Mouse (Mus musculus) testis, postnatal 10 days (tissue): ENCODE results near the gene Ereg.

Experiments used
- DNase-seq: peaks from one replicate; pipeline ENCODE4 v3.0.0; 2021; ENCODE audit warnings: low spot score

Gene Ereg

DNA sequence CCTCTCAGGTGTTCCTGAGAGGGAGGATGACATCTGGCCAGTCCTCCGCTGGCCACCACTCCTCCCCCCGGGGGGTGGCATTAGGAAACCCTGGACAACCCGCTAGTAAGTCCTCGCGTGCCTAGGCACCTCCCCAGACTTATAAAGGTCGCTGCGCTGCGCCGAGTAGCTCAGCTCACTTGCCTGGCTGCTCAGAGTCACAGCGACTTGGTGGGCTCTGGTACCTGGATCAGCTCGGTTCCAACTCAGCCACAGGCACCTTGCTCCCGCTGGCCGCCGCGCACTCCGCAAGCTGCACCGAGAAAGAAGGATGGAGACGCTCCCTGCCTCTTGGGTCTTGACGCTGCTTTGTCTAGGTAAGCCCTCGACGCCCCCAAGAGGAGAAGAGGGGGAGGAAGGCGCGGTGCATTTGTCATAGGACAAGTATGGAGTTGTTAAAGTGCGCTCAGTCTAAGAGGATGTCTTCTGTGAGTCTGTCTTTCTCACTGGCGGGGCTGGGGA lies at the start of gene Ereg:
TSS of gene Ereg (plus strand) at position 173 of the 501 bp plus-strand sequence.
- DNase-seq = peak; percentile 42

DNA sequence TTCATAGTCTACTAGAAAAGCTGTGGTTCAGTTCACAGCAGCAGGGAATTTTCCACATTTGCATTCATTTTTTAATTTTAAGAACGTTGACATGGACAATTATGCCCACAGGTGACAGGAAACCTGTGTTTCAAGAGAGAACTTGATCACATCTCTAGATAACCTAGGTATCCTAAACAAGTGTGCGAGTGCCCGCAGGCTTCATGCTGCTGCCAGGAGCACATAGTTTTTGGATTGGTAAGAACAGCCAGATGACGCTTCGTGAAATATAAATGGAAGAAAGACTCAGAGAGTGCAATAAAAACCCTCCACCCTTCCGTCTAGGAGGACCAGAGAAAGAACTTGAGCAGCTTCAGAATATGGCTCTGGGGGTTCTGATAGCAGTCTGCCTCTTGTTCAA lies 47.3 kb upstream of the Ereg start, which contains the start of gene Epgn:
TSS of gene Epgn (plus strand) at position 301 of the 400 bp plus-strand sequence.
- no peak for DNase-seq

DNA sequence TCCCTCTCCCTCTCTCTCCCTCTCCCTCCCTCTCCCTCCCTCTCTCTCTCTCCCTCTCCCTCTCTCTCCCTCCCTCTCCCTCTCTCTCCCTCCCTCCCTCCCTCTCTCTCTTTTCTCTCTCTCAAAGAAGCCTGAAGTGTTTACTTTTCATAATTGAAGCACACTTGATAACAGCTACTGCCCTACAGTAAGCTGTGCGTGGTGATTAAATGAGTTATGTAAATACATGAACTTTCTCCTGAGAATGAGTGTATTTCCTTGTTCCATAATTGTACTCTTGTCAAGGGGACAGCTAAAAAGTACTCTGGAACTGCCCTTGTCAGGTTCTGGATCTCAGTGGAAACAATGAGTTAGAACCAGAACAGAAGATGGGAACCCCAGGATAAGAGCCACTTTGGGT lies 46.6 kb upstream of the Ereg start:
- no peak for DNase-seq

DNA sequence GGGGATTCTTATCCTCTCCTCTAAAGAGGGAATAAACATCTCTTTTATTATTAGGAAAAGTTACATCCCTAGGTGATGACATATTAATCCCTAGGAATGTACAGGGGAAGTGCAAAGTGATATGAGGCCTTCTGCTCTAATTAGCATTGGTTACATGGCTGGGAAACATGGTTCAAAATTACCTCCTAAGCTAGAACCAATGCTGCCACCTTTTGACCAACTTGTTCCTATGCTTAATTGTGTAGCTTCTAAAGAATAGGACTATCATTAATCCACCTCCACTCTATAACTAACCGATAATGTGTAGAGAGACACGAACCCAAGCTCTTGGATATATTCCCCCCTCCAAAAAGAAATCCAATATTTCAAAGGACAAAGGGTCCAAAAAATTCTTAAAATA lies 43.8 kb upstream of the Ereg start:
- no peak for DNase-seq

DNA sequence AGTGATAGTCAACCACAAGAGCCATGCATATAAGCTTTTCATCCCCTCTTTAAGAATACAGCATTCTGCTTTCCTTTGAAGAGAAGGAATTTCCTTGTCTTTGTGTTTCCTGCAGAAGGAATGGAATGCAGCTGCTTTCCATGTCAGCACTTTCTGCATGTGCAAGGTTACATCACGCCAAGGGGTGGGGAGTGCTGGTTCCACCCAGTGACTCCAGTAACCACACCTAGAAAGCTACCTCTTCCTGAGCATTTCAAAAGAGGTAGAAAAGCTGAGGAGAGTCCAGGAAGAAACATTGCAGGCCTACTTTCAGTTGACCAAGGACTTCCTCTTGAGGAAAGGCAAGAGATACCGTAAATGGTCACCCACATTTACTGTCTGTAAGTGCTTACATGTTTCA lies 39.1 kb upstream of the Ereg start:
- no peak for DNase-seq

DNA sequence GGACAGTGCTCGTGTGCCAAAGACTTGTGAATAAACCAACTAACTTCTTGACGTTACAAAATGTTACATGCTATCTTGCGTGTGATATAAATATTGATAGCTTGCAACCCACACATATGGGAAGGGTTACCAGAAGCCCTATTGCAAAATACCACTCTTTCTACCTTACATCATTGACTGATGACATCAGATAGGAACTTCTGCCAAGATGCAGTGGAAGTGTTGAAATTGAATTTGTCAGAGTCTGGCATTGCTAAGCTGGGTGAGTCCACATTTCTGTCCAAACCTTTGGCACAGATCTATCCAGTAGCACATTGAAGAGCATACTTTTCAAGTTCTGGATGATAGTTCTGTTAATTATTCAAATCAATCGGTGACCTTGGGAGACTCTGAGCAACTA lies 37.8 kb upstream of the Ereg start:
- no peak for DNase-seq

DNA sequence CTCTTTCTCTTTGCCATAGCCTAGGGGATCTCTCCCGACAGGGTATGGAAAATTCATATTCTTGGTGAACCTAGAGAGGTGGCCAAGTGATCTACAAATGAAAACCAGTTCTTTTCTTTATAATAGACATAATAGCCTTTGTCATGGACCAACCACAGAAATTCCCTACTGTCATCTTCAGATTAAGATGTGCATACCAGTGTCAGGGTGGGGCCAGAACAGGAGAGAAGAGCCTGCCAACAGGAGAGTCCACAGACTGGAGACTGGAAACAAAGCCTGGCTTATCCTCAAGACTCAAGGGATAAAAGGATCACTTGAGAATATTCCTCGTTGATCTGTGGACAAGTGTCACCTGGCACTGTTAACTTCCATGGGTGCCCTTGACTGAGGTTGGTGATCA lies 36.7 kb upstream of the Ereg start:
- no peak for DNase-seq

DNA sequence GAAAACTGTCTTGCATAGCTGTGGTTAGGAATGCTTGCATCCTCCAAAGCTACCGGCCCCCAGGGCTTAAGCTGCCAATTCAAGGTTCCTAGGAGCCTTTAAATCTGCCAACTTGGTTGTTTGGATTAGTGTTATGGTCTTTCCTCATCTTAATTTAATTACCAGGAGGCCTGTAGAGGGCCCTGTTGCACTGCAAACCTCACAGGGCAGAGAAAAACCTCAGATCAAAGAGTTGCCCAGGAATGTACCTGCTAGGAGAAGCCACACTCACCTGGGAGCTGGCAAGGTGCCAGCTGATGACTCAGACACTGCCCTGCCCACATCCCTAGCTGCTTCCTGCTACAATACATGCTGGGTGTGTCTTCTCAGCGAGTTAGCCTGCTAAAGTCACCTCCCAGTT lies 35.9 kb upstream of the Ereg start:
- DNase-seq = peak; percentile 43

DNA sequence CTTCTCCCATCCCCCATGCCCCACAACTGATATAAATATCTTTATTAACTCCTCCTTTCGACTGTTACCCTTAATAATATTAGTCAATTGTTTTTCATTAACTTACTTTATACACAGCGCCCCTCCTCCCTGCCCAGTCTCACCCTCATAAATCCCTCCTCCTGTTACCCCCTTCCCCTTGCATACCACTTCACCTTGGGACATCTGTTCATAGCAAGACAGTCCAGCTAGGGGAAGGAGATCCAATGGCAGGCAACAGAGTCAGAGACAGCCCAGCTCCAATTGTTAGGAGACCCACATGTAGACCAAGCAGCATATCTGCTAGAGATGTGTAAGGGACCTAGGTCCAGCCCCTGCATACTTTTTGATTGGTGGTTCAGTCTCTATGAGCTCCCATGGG lies 35.5 kb upstream of the Ereg start:
- DNase-seq = no peak

DNA sequence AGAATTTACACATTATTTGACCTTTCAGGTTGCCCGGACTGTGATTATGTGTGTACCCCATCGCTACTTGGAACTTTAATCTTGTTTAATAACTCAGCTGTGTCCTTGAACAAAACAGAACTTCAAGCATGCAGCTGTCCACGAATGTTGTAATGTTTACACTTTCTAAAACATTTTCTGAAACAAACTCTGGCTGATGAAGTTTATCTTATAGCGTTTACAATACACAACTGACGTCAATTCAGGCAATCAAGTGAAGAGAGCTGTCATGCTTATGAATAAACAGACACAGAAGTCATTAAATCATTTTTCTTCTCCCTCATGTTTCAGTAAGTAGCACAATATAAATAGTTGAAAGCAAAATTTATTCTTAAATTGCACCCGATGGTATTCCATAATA lies 26.4 kb upstream of the Ereg start:
- no peak for DNase-seq

DNA sequence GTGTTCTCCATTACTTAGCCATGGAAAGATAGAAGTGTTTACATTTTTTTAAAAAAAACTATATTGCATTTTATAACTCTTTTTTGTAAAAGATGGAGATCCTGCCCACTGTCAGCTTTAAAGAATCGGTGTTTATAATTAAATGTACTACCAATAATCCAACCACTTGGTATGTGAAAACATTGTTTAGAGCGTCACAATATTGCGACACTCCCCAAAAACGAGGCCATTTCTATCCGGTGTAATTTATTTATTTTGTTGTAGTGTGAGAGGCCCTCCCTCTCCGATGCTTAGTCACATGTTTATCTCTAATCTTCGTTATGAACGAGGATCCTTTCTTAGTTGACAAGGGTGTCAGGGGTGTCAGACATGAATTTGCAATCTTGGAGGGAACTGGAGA lies 26.0 kb upstream of the Ereg start:
- no peak for DNase-seq

DNA sequence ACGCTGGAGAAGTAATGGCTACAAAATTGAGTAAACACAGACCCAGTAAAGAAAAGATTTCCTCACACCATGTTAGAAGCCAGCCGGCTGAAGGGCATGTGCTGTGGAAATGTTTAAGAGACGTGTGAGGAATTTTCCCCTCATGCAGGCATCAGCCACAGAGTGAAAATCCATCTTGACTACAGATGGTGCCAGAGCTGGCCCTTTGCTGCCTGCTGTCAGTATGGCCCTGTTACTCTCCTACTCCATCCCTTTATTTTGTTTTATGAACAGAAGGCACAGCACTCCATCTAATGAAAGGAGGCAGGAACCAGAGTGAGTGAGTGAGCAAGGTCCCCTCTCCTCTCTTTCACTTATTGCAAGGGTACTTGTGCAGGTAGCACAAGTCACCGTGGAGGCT lies 2.1 kb upstream of the Ereg start:
- no peak for DNase-seq

DNA sequence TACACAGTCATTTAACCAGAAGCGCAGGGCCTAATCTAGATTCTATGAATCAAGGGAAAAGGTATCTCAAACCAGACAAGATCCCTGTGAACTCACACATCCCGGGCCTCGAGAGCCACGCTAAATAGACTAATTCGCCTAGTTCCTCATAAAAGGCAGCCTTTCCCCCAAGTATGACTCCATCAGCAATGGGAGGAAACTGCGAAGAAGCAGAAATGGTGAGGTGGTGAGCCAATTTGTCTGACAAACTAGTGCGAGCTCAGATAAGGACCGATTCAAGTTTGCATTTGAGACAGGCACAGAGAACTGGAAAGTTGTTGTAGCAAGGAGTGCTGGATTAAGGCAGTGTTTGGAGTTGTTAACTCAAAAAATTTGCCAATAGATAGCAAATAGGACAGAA lies 796 bp upstream of the Ereg start:
- no peak for DNase-seq

DNA sequence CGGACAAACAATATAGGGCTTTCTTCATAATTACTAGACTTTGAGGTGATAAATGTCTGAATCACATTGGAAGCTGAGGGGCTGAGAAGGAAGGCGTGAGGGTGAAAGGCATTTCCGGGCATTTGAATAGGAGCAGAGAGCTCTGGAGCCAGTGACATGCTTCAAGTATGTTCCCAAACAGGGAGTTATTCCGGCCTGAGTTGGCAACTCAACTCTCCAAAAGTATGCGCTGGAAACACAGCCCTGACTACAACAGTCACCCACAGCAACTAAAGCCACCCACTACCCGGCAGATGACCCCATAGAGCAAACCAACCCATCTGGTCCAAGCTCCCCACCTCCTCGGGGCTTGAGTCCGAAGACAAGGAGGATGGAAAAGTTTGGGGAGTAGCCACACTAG lies 396 bp upstream of the Ereg start:
- DNase-seq = no peak

DNA sequence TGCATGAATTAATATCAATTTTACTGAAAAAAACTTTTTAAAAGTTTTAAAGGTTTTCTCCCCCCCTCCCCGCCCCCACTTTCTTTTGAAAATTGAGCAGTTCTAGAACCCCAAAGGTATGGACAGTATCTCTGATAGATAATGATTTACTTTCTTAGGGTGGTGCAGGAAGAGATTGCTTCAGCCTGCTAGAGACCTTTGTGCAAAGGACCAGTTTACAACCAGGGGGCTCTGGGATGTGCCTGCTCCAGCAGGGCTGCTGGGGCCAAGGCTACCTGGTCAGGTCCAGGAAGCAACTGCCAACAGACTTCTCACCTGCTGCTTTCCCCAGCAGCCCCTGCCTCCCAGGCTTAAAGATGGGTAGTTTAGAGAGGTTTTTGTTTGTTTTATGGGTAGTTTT lies 599 bp downstream of the Ereg start:
- no peak for DNase-seq

DNA sequence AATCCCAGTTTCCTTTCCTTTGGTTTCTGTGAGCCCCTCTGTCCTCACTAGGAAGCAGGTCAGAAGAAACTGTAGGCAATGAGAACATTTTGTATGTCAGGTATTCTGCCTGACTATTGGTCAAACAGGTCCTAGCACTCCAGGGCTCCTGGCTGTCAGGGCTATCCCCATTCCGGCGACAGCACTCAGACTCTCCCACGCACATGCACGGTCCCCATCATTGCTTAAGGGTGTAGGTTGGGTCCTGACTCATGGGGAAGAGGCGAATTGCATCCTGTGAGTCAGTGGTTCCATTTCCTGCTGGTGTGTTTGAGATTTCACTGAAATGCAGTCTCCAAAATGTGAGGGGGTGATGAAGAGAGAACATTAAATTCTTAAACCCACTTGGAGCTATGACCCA lies 8.6 kb downstream of the Ereg start:
- no peak for DNase-seq

DNA sequence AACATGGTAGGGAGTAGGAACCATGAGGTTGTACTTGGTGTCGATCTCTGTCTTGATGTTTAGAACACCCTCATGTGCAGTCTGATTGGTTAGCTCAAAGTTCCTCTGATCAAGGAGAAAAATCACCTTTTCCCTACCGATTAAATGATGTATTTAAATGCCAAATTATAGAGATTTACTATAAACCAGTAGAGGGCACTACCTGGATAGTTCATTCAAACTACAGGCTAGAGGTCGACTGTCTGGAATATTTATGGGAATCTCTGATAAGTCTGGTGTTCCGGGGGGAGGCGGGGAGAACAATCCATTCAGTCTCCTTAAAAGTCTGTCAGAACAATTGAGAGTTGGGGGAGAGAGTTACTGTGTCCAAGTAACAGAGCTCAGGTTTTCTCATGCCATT lies 10.9 kb downstream of the Ereg start:
- DNase-seq = no peak

DNA sequence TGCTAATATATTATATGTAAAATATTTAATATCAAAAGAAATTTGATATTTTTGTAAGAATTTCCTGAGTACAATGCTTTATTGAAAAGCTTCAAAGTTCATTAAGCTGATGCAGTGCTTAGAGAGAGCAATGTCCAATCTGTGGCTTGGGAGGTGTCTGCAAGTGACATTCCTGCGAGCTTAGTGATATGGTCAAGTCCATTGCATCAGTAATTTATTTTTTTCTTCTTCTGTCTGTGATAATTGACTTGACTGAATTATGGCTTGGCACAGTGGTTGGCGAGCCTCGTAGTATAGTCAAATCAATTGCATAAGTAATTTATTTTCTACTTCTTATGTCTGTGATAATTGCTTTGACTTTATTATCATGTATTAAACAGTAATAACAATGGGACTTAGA lies 15.9 kb downstream of the Ereg start:
- DNase-seq = no peak

DNA sequence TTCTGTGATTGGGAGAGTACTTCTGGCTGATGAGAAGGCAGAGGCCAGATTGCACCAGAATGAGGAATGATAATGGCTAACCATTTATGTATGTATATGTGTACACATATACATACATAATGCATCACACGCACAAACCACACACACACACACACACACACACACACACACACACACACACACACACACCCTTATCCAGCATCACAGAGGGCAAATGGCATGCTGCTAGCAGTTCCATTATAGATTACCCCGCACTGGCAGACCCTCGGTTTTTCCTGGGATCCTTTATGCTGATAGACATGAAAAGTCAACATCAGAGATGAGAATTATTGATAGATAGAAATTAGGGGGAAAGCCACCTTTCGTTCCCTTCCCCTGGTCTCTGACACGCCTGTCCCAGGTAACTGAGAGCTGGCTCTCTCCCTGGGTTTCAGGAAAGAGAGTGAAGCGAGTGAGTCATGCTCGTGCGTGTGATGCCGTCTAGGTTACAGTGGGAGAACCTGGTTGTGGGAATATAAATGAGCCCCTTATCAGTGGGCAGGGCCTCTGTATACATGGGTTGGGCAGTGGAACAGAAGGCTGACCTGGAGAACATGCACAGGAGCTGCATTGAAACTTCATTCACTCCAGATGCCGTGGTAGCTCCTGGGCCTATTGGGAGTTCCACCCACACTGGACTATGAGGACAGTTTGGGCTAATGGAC lies 23.6 kb downstream of the Ereg start:
- DNase-seq = no peak

DNA sequence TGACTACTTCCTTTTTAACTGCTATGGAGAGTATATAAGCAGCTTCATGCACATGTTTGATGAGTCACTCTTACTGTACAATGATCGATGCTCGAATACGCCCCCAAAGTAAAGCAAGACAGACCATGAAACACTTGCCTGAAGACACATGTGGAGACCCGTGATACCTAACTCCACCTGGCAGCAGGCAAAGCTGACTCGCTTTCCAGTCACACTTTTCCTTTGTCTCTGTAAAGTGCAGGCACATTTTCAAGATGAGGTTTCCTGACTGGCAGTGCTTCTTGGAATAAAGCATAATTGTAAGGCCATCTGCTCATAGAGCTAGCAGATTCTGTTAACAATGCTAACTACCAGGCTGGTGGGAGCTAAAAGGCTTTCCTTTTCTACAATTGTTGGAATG lies 27.3 kb downstream of the Ereg start:
- no peak for DNase-seq

DNA sequence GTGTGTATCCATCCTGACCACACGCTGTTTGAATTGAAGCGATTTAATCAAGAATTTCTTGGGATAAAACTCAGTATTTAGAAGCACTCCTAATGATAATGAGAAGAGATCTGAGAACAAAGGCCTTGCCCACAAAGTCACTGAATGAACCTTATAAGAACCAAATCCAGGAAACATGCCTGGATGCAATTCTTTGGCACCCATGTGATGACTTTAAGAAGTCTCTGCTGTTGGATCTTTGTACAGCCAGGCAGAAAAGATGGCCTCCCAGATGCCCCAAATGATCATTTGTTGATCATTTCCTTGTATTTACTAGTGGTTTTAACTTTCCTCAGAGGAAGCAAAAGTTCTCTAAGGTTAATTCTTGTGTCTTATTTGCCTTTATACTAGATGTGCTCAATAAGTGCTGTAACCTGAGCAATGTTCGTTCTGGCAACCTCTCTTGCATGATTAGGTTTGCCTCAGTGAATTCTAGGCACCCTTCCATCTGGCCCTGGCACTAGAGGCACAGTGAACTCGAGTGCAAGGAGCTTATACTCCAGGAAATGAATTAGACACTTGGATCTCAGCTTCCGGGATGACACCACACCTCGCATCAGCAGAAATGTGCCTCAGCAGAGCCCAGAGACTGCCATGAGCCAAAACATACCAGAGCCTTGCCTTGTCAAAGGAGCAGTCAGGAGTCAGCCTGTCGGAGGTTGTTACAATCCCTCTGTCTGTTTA lies 29.7 kb downstream of the Ereg start:
- no peak for DNase-seq

DNA sequence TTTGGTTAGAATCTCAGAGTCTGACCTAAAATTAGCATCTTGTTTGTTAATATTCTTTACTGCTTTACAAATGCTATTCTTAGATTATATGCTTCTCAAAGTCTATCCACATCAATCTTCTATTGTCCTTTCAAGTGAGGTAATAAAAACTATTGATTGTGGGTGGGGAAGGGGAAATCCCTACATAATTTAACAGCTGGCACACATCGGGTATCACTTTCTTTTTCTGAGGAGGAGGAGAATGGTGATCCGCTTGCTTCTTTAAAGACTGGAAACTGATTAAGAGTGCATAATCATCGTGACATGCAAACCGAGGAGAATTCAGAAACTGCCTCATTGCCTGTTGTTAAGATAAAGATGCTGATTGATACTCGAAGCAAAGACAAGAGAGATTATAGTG lies 31.8 kb downstream of the Ereg start:
- no peak for DNase-seq

DNA sequence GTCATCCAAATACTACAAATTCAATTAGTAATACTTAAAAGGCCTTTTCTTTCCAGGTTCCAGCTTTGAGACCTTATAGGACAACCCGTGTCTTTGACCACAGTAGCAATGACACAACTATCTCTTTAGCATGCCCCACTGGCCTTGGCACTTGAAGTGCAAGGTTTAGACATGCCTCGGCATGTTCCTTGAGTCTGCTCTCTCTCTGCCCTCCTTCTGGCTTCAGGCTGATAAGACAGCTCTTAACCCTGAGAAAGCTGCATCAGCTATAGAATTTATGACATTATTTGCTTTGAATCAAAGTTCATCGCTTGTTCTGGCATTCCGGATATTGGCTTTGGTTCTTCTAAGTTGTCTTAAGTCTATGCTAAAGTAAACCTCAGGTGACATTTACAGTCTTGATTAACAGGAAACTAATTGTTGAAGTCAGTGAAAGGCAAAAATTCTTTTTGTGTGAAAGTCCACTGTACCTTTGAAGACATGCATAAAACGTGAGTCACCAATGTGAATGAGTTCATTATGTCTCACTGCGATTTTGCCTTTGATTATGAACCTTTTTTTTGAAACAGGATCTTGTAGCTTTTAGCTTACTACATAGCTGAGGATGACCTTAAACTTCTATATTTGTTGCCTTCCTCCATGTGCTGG lies 35.7 kb downstream of the Ereg start:
- no peak for DNase-seq
